Mouse (Mus musculus) midbrain, embryonic 14.5 days (tissue): ENCODE measurements around the gene Evx2. TPM values are rescaled to one million over a fixed set of nuclear protein-coding genes. Genes with fewer than 3 reads are reported as not detected.

ENCODE experiments used
- ATAC-seq: fragments of 200-750 bp; cut with Nextera tagmentation; 2 replicates; pipeline ENCODE4 v1.8.0; 2017; ENCODE audit warnings: moderate number of reproducible peaks, moderate library complexity; ENCODE audit not compliant: low FRiP score, low TSS enrichment
- DNase-seq: peaks from one replicate; pipeline ENCODE4 v3.0.0-alpha.2; 2015
- H3K27ac ChIP-seq: fragments of 300-500 bp; sonication (generic); replicated peaks from 2 replicates; pipeline ENCODE4 v1.5.1; 2014; ENCODE audit warnings: mild to moderate bottlenecking, low read depth, low read length, moderate library complexity
- H3K27me3 ChIP-seq: fragments of 300-500 bp; sonication (generic); 2 replicates; pipeline ENCODE4 v1.6.1; 2014; ENCODE audit warnings: low read length, control low read depth, mixed read lengths; ENCODE audit not compliant: control insufficient read depth, insufficient read depth
- H3K36me3 ChIP-seq: fragments of 300-500 bp; sonication (generic); 2 replicates; pipeline ENCODE4 v1.6.1; 2014; ENCODE audit warnings: low read length, control low read depth; ENCODE audit not compliant: control insufficient read depth, insufficient read depth
- H3K4me1 ChIP-seq: fragments of 300-500 bp; sonication (generic); 2 replicates; pipeline ENCODE4 v1.6.1; 2014; ENCODE audit warnings: mild to moderate bottlenecking, antibody characterized with exemption, low read length, control low read depth; ENCODE audit not compliant: control insufficient read depth, insufficient read depth
- H3K4me2 ChIP-seq: fragments of 300-500 bp; sonication (generic); 2 replicates; pipeline ENCODE4 v1.6.1; 2014; ENCODE audit warnings: mild to moderate bottlenecking, low read length, moderate library complexity
- H3K4me3 ChIP-seq: fragments of 300-500 bp; sonication (generic); replicated peaks from 2 replicates; pipeline ENCODE4 v1.5.1; 2014; ENCODE audit warnings: low read depth, low read length
- H3K9ac ChIP-seq: fragments of 300-500 bp; sonication (generic); replicated peaks from 2 replicates; pipeline ENCODE4 v1.6.1; 2014; ENCODE audit warnings: mild to moderate bottlenecking, low read length, moderate library complexity
- H3K9me3 ChIP-seq: fragments of 300-500 bp; sonication (generic); 2 replicates; pipeline ENCODE4 v1.6.1; 2016; ENCODE audit warnings: low read length, control low read depth, mixed read lengths; ENCODE audit not compliant: control insufficient read depth
- WGBS: fragments of 180-500 bp; shearing (Covaris S2); extraction: QIAGEN DNeasy Blood & Tissue Kit; methylation state at CpG from one replicate; pipeline ENCODE4 v1.1.7; 2014; 5-methylcytosine and 5-hydroxymethylcytosine counted together
- polyA plus RNA-seq: library from polyadenylated mRNA; unstranded; fragments of >200 nt; fragmentation: Nextera tagmentation; extraction: Ambion mirVana; gene quantifications from 2 replicates; pipeline ENCODE4 v1.2.1, GENCODE M21; 2014

Evx2 gene
- polyA plus RNA-seq, 1 experiment from 2014 or later, result 1.2 TPM

GRCm38 (mm10) chr2:74703317-74703716, 44.0 kb upstream of the Evx2 start:
- H3K4me1 ChIP-seq, result no peaks in the 10 kb centered on the region
- H3K27ac ChIP-seq, result no peak overlapping the region
- H3K36me3 ChIP-seq, result no peaks in the 10 kb centered on the region

GRCm38 (mm10) chr2:74702820-74703219, 43.5 kb upstream of the Evx2 start:
- no peak for ATAC-seq
- Histone ChIP-seq H3K4me2 (no peak overlapping the region), H3K27me3 (peaks cover 95% of the 10 kb centered on the region), H3K27ac (no peak overlapping the region), H3K36me3 (no peaks in the 10 kb centered on the region), H3K9me3 (no peaks in the 10 kb centered on the region), H3K4me3 (no peak overlapping the region), H3K9ac (no peak overlapping the region), H3K4me1 (no peaks in the 10 kb centered on the region)
- no peak for DNase-seq
- 10% methylated on average over 6 of the region's 6 CpGs for WGBS

More at GRCm38 (mm10) chr2:74703317-74703716, 44.0 kb upstream of the Evx2 start:
- Histone ChIP-seq H3K27me3 (peaks cover 95% of the 10 kb centered on the region), H3K4me2 (no peak overlapping the region), H3K4me3 (no peak overlapping the region), H3K9me3 (no peaks in the 10 kb centered on the region), H3K9ac (no peak overlapping the region)
- ATAC-seq (no peak), DNase-seq (no peak)
- 3% methylated on average over 10 of the region's 10 CpGs for WGBS

- no peak overlapping the region for H3K27ac ChIP-seq
- no peak overlapping the region for H3K4me3 ChIP-seq
- peak; percentile 94 for DNase-seq
- H3K36me3 ChIP-seq, result no peaks in the 10 kb centered on the region
- no peak for ATAC-seq
- H3K27me3 ChIP-seq, result peaks cover 95% of the 10 kb centered on the region
- no peaks in the 10 kb centered on the region for H3K4me1 ChIP-seq
- no peak overlapping the region for H3K9ac ChIP-seq
- H3K9me3 ChIP-seq, result no peaks in the 10 kb centered on the region
- WGBS, result 12% methylated on average over 17 of the region's 17 CpGs
- H3K4me2 ChIP-seq, result no peak overlapping the region
Measured at GRCm38 (mm10) chr2:74701949-74702819, 42.8 kb upstream of the Evx2 start.

- H3K4me1 ChIP-seq, result no peaks in the 10 kb centered on the region
- no peak for DNase-seq
- no peaks in the 10 kb centered on the region for H3K9me3 ChIP-seq
- H3K4me2 ChIP-seq, result no peak overlapping the region
- H3K9ac ChIP-seq, result no peak overlapping the region
- H3K36me3 ChIP-seq, result no peaks in the 10 kb centered on the region
- WGBS, result 1% methylated on average over 22 of the region's 22 CpGs
- ATAC-seq, result no peak
- H3K27ac ChIP-seq, result no peak overlapping the region
- H3K27me3 ChIP-seq, result peaks cover 96% of the 10 kb centered on the region
- no peak overlapping the region for H3K4me3 ChIP-seq
Measured at GRCm38 (mm10) chr2:74700546-74701112, 41.3 kb upstream of the Evx2 start.

- peaks cover 99% of the 10 kb centered on the region for H3K27me3 ChIP-seq
- no peaks in the 10 kb centered on the region for H3K9me3 ChIP-seq
- no peaks in the 10 kb centered on the region for H3K36me3 ChIP-seq
- no peak for DNase-seq
- H3K4me3 ChIP-seq, result no peak overlapping the region
- H3K4me1 ChIP-seq, result no peaks in the 10 kb centered on the region
- H3K9ac ChIP-seq, result no peak overlapping the region
- no peak for ATAC-seq
- H3K27ac ChIP-seq, result no peak overlapping the region
- 3% methylated on average over 23 of the region's 23 CpGs for WGBS
- no peak overlapping the region for H3K4me2 ChIP-seq
Measured at GRCm38 (mm10) chr2:74699664-74700545, 40.5 kb upstream of the Evx2 start.

GRCm38 (mm10) chr2:74699053-74699430, 39.7 kb upstream of the Evx2 start:
- no peak overlapping the region for H3K9ac ChIP-seq
- no peak for DNase-seq

GRCm38 (mm10) chr2:74698201-74699052, 39.1 kb upstream of the Evx2 start:
- no peak overlapping the region for H3K9ac ChIP-seq
- DNase-seq (no peak), ATAC-seq (0 out of 2 replicates have a peak, but pooled peaks have one; percentile 14)
- peaks cover 99% of the 10 kb centered on the region for H3K27me3 ChIP-seq
- H3K4me2 ChIP-seq, result peak overlapping the region; percentile 47
- WGBS, result under 1% methylated on average over 84 of the region's 86 CpGs
- H3K36me3 ChIP-seq, result no peaks in the 10 kb centered on the region
- H3K27ac ChIP-seq, result no peak overlapping the region
- no peaks in the 10 kb centered on the region for H3K9me3 ChIP-seq
- H3K4me1 ChIP-seq, result no peaks in the 10 kb centered on the region
- peak overlapping the region; percentile 25 for H3K4me3 ChIP-seq

More at GRCm38 (mm10) chr2:74699053-74699430, 39.7 kb upstream of the Evx2 start:
- WGBS, result 2% methylated on average over 17 of the region's 17 CpGs
- ATAC-seq, result no peak
- no peak overlapping the region for H3K4me3 ChIP-seq
- peaks cover 99% of the 10 kb centered on the region for H3K27me3 ChIP-seq
- no peaks in the 10 kb centered on the region for H3K36me3 ChIP-seq
- H3K9me3 ChIP-seq, result no peaks in the 10 kb centered on the region
- H3K27ac ChIP-seq, result no peak overlapping the region
- H3K4me1 ChIP-seq, result no peaks in the 10 kb centered on the region
- no peak overlapping the region for H3K4me2 ChIP-seq
